Mouse (Mus musculus): ENCODE measurements around the gene Zfp1. TPM values are rescaled to one million over a fixed set of nuclear protein-coding genes. Genes with fewer than 3 reads are reported as not detected.

Gene Zfp1
- polyA plus RNA-seq, 1 experiment from 2014 or later: 11.7 TPM

GRCm38 (mm10) chr8:111625694-111626527, 17.3 kb upstream of the Zfp1 start:
- Histone ChIP-seq H3K27me3 (no peaks in the 10 kb centered on the region), H3K9me3 (replicated peaks) (no peaks in the 10 kb centered on the region), H3K4me3 (no peak overlapping the region), H3K4me1 (replicated peaks) (peaks cover 27% of the 10 kb centered on the region), H3K9ac (no peak overlapping the region), H3K27ac (no peak overlapping the region), H3K36me3 (0 out of 2 replicates have a peak, but pooled peaks cover 5% of the 10 kb centered on the region), H3K4me2 (no peak overlapping the region)
- no peak for ATAC-seq (replicated peaks; ENCODE audit: insufficient number of reproducible peaks, insufficient read depth, low FRiP score, low read depth)
- WGBS: 26% methylated on average over 6 of the region's 6 CpGs

- Histone ChIP-seq H3K36me3 (0 out of 2 replicates have a peak, but pooled peaks cover 5% of the 10 kb centered on the region), H3K9me3 (replicated peaks) (no peaks in the 10 kb centered on the region), H3K27me3 (no peaks in the 10 kb centered on the region), H3K4me3 (no peak overlapping the region), H3K4me2 (no peak overlapping the region), H3K27ac (no peak overlapping the region), H3K9ac (no peak overlapping the region), H3K4me1 (replicated peaks) (peaks cover 27% of the 10 kb centered on the region)
- ATAC-seq (replicated peaks; ENCODE audit: insufficient number of reproducible peaks, insufficient read depth, low FRiP score, low read depth): no peak
- 50% methylated on average over 8 of the region's 8 CpGs for WGBS
Measured at GRCm38 (mm10) chr8:111626528-111626820, 16.7 kb upstream of the Zfp1 start.

GRCm38 (mm10) chr8:111626933-111627332, 16.3 kb upstream of the Zfp1 start:
- H3K27me3 ChIP-seq: no peaks in the 10 kb centered on the region
- peaks cover 27% of the 10 kb centered on the region for H3K4me1 ChIP-seq (replicated peaks)
- no peak overlapping the region for H3K4me3 ChIP-seq
- 85% methylated on average over 14 of the region's 14 CpGs for WGBS
- 0 out of 2 replicates have a peak, but pooled peaks cover 1% of the 10 kb centered on the region for H3K36me3 ChIP-seq
- no peak overlapping the region for H3K4me2 ChIP-seq
- H3K9ac ChIP-seq: no peak overlapping the region
- ATAC-seq (replicated peaks; ENCODE audit: insufficient number of reproducible peaks, insufficient read depth, low FRiP score, low read depth): no peak
- no peak overlapping the region for H3K27ac ChIP-seq
- H3K9me3 ChIP-seq (replicated peaks): no peaks in the 10 kb centered on the region

- no peak for ATAC-seq (replicated peaks; ENCODE audit: insufficient number of reproducible peaks, insufficient read depth, low FRiP score, low read depth)
- Histone ChIP-seq H3K4me2 (no peak overlapping the region), H3K27ac (no peak overlapping the region), H3K9me3 (replicated peaks) (no peaks in the 10 kb centered on the region), H3K9ac (no peak overlapping the region), H3K36me3 (no peaks in the 10 kb centered on the region), H3K27me3 (no peaks in the 10 kb centered on the region), H3K4me1 (replicated peaks) (peaks cover 27% of the 10 kb centered on the region), H3K4me3 (no peak overlapping the region)
- WGBS: 92% methylated on average over 9 of the region's 9 CpGs
Measured at GRCm38 (mm10) chr8:111627923-111628322, 15.3 kb upstream of the Zfp1 start.

- H3K4me3 ChIP-seq: no peak overlapping the region
- H3K4me1 ChIP-seq (replicated peaks): peaks cover 27% of the 10 kb centered on the region
- no peaks in the 10 kb centered on the region for H3K36me3 ChIP-seq
- H3K27ac ChIP-seq: no peak overlapping the region
- whole genome bisulfite sequencing: 86% methylated on average over 12 of the region's 12 CpGs
- no peaks in the 10 kb centered on the region for H3K9me3 ChIP-seq (replicated peaks)
- no peak overlapping the region for H3K4me2 ChIP-seq
- ATAC-seq (replicated peaks; ENCODE audit: insufficient number of reproducible peaks, insufficient read depth, low FRiP score, low read depth): no peak
- no peaks in the 10 kb centered on the region for H3K27me3 ChIP-seq
- no peak overlapping the region for H3K9ac ChIP-seq
Measured at GRCm38 (mm10) chr8:111628401-111628800, 14.8 kb upstream of the Zfp1 start.

- Histone ChIP-seq H3K9ac (no peak overlapping the region), H3K4me1 (replicated peaks) (peaks cover 23% of the 10 kb centered on the region), H3K27me3 (no peaks in the 10 kb centered on the region), H3K27ac (no peak overlapping the region), H3K4me3 (no peak overlapping the region), H3K9me3 (replicated peaks) (no peaks in the 10 kb centered on the region), H3K4me2 (no peak overlapping the region), H3K36me3 (no peaks in the 10 kb centered on the region)
- WGBS: 83% methylated on average over 19 of the region's 19 CpGs
- no peak for ATAC-seq (replicated peaks; ENCODE audit: insufficient number of reproducible peaks, insufficient read depth, low FRiP score, low read depth)
Measured at GRCm38 (mm10) chr8:111628894-111629501, 14.2 kb upstream of the Zfp1 start.

- ATAC-seq (replicated peaks; ENCODE audit: insufficient number of reproducible peaks, insufficient read depth, low FRiP score, low read depth): peak; percentile 32
Measured at GRCm38 (mm10) chr8:111630105-111630521, 13.1 kb upstream of the Zfp1 start, which contains the start of gene Ldhd. TSS of gene Ldhd (minus strand) at chr8:111630374.

GRCm38 (mm10) chr8:111631589-111631988, 11.6 kb upstream of the Zfp1 start:
- no peaks in the 10 kb centered on the region for H3K27me3 ChIP-seq
- H3K4me1 ChIP-seq (replicated peaks): peaks cover 3% of the 10 kb centered on the region
- no peak overlapping the region for H3K9ac ChIP-seq
- H3K4me2 ChIP-seq: no peak overlapping the region
- no peaks in the 10 kb centered on the region for H3K9me3 ChIP-seq (replicated peaks)
- no peak for ATAC-seq (replicated peaks; ENCODE audit: insufficient number of reproducible peaks, insufficient read depth, low FRiP score, low read depth)
- no peaks in the 10 kb centered on the region for H3K36me3 ChIP-seq
- H3K27ac ChIP-seq: no peak overlapping the region
- WGBS: 86% methylated on average over 8 of the region's 8 CpGs
- H3K4me3 ChIP-seq: no peak overlapping the region

More at GRCm38 (mm10) chr8:111630105-111630521, 13.1 kb upstream of the Zfp1 start, which contains the start of gene Ldhd:
- H3K36me3 ChIP-seq: no peaks in the 10 kb centered on the region
- H3K4me3 ChIP-seq: peak within 1 kb of the TSS; percentile 47
- peak within 1 kb of the TSS; percentile 66 for H3K4me2 ChIP-seq
- H3K4me1 ChIP-seq (replicated peaks): peaks cover 12% of the 10 kb centered on the region
- no peak within 1 kb of the TSS for H3K27ac ChIP-seq
- H3K27me3 ChIP-seq: no peaks in the 10 kb centered on the region
- peak within 1 kb of the TSS; percentile 42 for H3K9ac ChIP-seq
- H3K9me3 ChIP-seq (replicated peaks): no peaks in the 10 kb centered on the region
- WGBS: 29% methylated on average over 13 of the region's 13 CpGs

- Histone ChIP-seq H3K9ac (no peak overlapping the region), H3K9me3 (replicated peaks) (no peaks in the 10 kb centered on the region), H3K4me1 (replicated peaks) (peaks cover 3% of the 10 kb centered on the region), H3K36me3 (no peaks in the 10 kb centered on the region), H3K27ac (no peak overlapping the region), H3K4me2 (no peak overlapping the region), H3K27me3 (no peaks in the 10 kb centered on the region), H3K4me3 (no peak overlapping the region)
- WGBS: 86% methylated on average over 3 of the region's 3 CpGs
- ATAC-seq (replicated peaks; ENCODE audit: insufficient number of reproducible peaks, insufficient read depth, low FRiP score, low read depth): no peak
Measured at GRCm38 (mm10) chr8:111632976-111633375, 10.2 kb upstream of the Zfp1 start.

GRCm38 (mm10) chr8:111638086-111638485, 5.1 kb upstream of the Zfp1 start:
- Histone ChIP-seq H3K9ac (no peak overlapping the region), H3K4me3 (no peak overlapping the region), H3K36me3 (no peaks in the 10 kb centered on the region), H3K4me1 (replicated peaks) (peaks cover 8% of the 10 kb centered on the region), H3K27ac (no peak overlapping the region), H3K9me3 (replicated peaks) (no peaks in the 10 kb centered on the region), H3K27me3 (no peaks in the 10 kb centered on the region), H3K4me2 (no peak overlapping the region)
- ATAC-seq (replicated peaks; ENCODE audit: insufficient number of reproducible peaks, insufficient read depth, low FRiP score, low read depth): no peak

- Histone ChIP-seq H3K9ac (no peak overlapping the region), H3K36me3 (no peaks in the 10 kb centered on the region), H3K4me3 (no peak overlapping the region), H3K27me3 (no peaks in the 10 kb centered on the region), H3K9me3 (replicated peaks) (no peaks in the 10 kb centered on the region), H3K4me2 (no peak overlapping the region), H3K27ac (no peak overlapping the region), H3K4me1 (replicated peaks) (peaks cover 11% of the 10 kb centered on the region)
- ATAC-seq (replicated peaks; ENCODE audit: insufficient number of reproducible peaks, insufficient read depth, low FRiP score, low read depth): no peak
- 93% methylated on average over 2 of the region's 2 CpGs for WGBS
Measured at GRCm38 (mm10) chr8:111641064-111641463, 2.1 kb upstream of the Zfp1 start.

All from heart, embryonic 15.5 days (tissue).